Mouse (Mus musculus): ENCODE results near the gene Sos1. TPM values are rescaled to one million over a fixed set of nuclear protein-coding genes. Genes with fewer than 3 reads are reported as not detected.

Gene Sos1
- polyA plus RNA-seq, 1 experiment from 2014 or later = 6.5 TPM

- Histone ChIP-seq H3K9ac (replicated peaks) (no peak overlapping the region), H3K9me3 (no peaks in the 10 kb centered on the region), H3K27me3 (no peaks in the 10 kb centered on the region), H3K27ac (no peak overlapping the region), H3K36me3 (no peaks in the 10 kb centered on the region), H3K4me1 (replicated peaks) (no peaks in the 10 kb centered on the region), H3K4me2 (no peak overlapping the region), H3K4me3 (replicated peaks) (no peak overlapping the region)
- 66% methylated on average over 4 of the region's 4 CpGs for WGBS
- no peak for ATAC-seq (ENCODE audit: insufficient number of reproducible peaks, insufficient read depth, low FRiP score, low TSS enrichment, low read depth)
Observed at GRCm38 (mm10) chr17:80509494-80510458, 29.5 kb upstream of the Sos1 start.

GRCm38 (mm10) chr17:80505766-80506165 is 25.5 kb upstream of the Sos1 start:
- 81% methylated on average over 6 of the region's 6 CpGs for WGBS
- no peak for ATAC-seq (ENCODE audit: insufficient number of reproducible peaks, insufficient read depth, low FRiP score, low TSS enrichment, low read depth)
- Histone ChIP-seq H3K9ac (replicated peaks) (no peak overlapping the region), H3K4me2 (no peak overlapping the region), H3K36me3 (no peaks in the 10 kb centered on the region), H3K4me1 (replicated peaks) (no peaks in the 10 kb centered on the region), H3K9me3 (no peaks in the 10 kb centered on the region), H3K27me3 (no peaks in the 10 kb centered on the region), H3K4me3 (replicated peaks) (no peak overlapping the region), H3K27ac (no peak overlapping the region)

GRCm38 (mm10) chr17:80505342-80505741 is 25.1 kb upstream of the Sos1 start:
- no peaks in the 10 kb centered on the region for H3K27me3 ChIP-seq
- WGBS = 84% methylated on average over 4 of the region's 4 CpGs

GRCm38 (mm10) chr17:80501805-80502172 is 21.5 kb upstream of the Sos1 start:
- no peak for ATAC-seq (ENCODE audit: insufficient number of reproducible peaks, insufficient read depth, low FRiP score, low TSS enrichment, low read depth)
- no peak overlapping the region for H3K4me3 ChIP-seq (replicated peaks)
- no peak overlapping the region for H3K9ac ChIP-seq (replicated peaks)
- H3K4me1 ChIP-seq (replicated peaks) = no peaks in the 10 kb centered on the region
- H3K36me3 ChIP-seq = no peaks in the 10 kb centered on the region
- H3K27ac ChIP-seq = no peak overlapping the region
- H3K4me2 ChIP-seq = no peak overlapping the region
- 77% methylated on average over 2 of the region's 2 CpGs for WGBS
- H3K9me3 ChIP-seq = no peaks in the 10 kb centered on the region
- H3K27me3 ChIP-seq = no peaks in the 10 kb centered on the region

More at GRCm38 (mm10) chr17:80505342-80505741, 25.1 kb upstream of the Sos1 start:
- Histone ChIP-seq H3K9ac (replicated peaks) (no peak overlapping the region), H3K27ac (no peak overlapping the region), H3K4me2 (no peak overlapping the region), H3K4me3 (replicated peaks) (no peak overlapping the region), H3K4me1 (replicated peaks) (no peaks in the 10 kb centered on the region), H3K9me3 (no peaks in the 10 kb centered on the region), H3K36me3 (no peaks in the 10 kb centered on the region)
- no peak for ATAC-seq (ENCODE audit: insufficient number of reproducible peaks, insufficient read depth, low FRiP score, low TSS enrichment, low read depth)

- Histone ChIP-seq H3K4me2 (no peak overlapping the region), H3K4me3 (replicated peaks) (no peak overlapping the region), H3K4me1 (replicated peaks) (no peaks in the 10 kb centered on the region), H3K27ac (no peak overlapping the region), H3K36me3 (no peaks in the 10 kb centered on the region), H3K9ac (replicated peaks) (no peak overlapping the region), H3K9me3 (no peaks in the 10 kb centered on the region), H3K27me3 (no peaks in the 10 kb centered on the region)
- ATAC-seq (ENCODE audit: insufficient number of reproducible peaks, insufficient read depth, low FRiP score, low TSS enrichment, low read depth) = no peak
- WGBS = 72% methylated on average over 5 of the region's 5 CpGs
Observed at GRCm38 (mm10) chr17:80501037-80501804, 21.0 kb upstream of the Sos1 start.

- Histone ChIP-seq H3K27ac (no peak overlapping the region), H3K4me1 (replicated peaks) (no peaks in the 10 kb centered on the region), H3K9ac (replicated peaks) (no peak overlapping the region), H3K9me3 (no peaks in the 10 kb centered on the region), H3K4me2 (no peak overlapping the region), H3K27me3 (no peaks in the 10 kb centered on the region), H3K36me3 (no peaks in the 10 kb centered on the region), H3K4me3 (replicated peaks) (no peak overlapping the region)
- WGBS = 83% methylated on average over 4 of the region's 4 CpGs
- no peak for ATAC-seq (ENCODE audit: insufficient number of reproducible peaks, insufficient read depth, low FRiP score, low TSS enrichment, low read depth)
Observed at GRCm38 (mm10) chr17:80500025-80500424, 19.8 kb upstream of the Sos1 start.

GRCm38 (mm10) chr17:80498600-80499268 is 18.5 kb upstream of the Sos1 start:
- Histone ChIP-seq H3K4me2 (no peak overlapping the region), H3K4me3 (replicated peaks) (no peak overlapping the region), H3K4me1 (replicated peaks) (no peaks in the 10 kb centered on the region), H3K9me3 (no peaks in the 10 kb centered on the region), H3K27ac (no peak overlapping the region), H3K36me3 (no peaks in the 10 kb centered on the region), H3K27me3 (no peaks in the 10 kb centered on the region), H3K9ac (replicated peaks) (no peak overlapping the region)
- WGBS = 57% methylated on average over 11 of the region's 11 CpGs
- ATAC-seq (ENCODE audit: insufficient number of reproducible peaks, insufficient read depth, low FRiP score, low TSS enrichment, low read depth) = no peak

GRCm38 (mm10) chr17:80497183-80497601 is 16.9 kb upstream of the Sos1 start:
- H3K4me2 ChIP-seq = no peak overlapping the region

GRCm38 (mm10) chr17:80496607-80497170 is 16.4 kb upstream of the Sos1 start:
- H3K27ac ChIP-seq = no peak overlapping the region
- 88% methylated on average over 8 of the region's 8 CpGs for WGBS

More at GRCm38 (mm10) chr17:80497183-80497601, 16.9 kb upstream of the Sos1 start:
- ATAC-seq (ENCODE audit: insufficient number of reproducible peaks, insufficient read depth, low FRiP score, low TSS enrichment, low read depth) = no peak
- H3K9me3 ChIP-seq = no peaks in the 10 kb centered on the region
- no peaks in the 10 kb centered on the region for H3K36me3 ChIP-seq
- WGBS = 80% methylated on average over 9 of the region's 9 CpGs
- no peaks in the 10 kb centered on the region for H3K4me1 ChIP-seq (replicated peaks)
- H3K27me3 ChIP-seq = no peaks in the 10 kb centered on the region
- H3K4me3 ChIP-seq (replicated peaks) = no peak overlapping the region
- H3K27ac ChIP-seq = no peak overlapping the region
- no peak overlapping the region for H3K9ac ChIP-seq (replicated peaks)

GRCm38 (mm10) chr17:80496185-80496584 is 15.9 kb upstream of the Sos1 start:
- Histone ChIP-seq H3K4me2 (no peak overlapping the region), H3K9ac (replicated peaks) (no peak overlapping the region), H3K27me3 (no peaks in the 10 kb centered on the region), H3K36me3 (no peaks in the 10 kb centered on the region), H3K27ac (no peak overlapping the region), H3K4me1 (replicated peaks) (no peaks in the 10 kb centered on the region), H3K9me3 (no peaks in the 10 kb centered on the region), H3K4me3 (replicated peaks) (no peak overlapping the region)
- 69% methylated on average over 6 of the region's 6 CpGs for WGBS
- no peak for ATAC-seq (ENCODE audit: insufficient number of reproducible peaks, insufficient read depth, low FRiP score, low TSS enrichment, low read depth)

More at GRCm38 (mm10) chr17:80496607-80497170, 16.4 kb upstream of the Sos1 start:
- no peaks in the 10 kb centered on the region for H3K36me3 ChIP-seq
- no peaks in the 10 kb centered on the region for H3K9me3 ChIP-seq
- no peak overlapping the region for H3K4me2 ChIP-seq
- ATAC-seq (ENCODE audit: insufficient number of reproducible peaks, insufficient read depth, low FRiP score, low TSS enrichment, low read depth) = no peak
- H3K9ac ChIP-seq (replicated peaks) = no peak overlapping the region
- H3K4me3 ChIP-seq (replicated peaks) = no peak overlapping the region
- H3K27me3 ChIP-seq = no peaks in the 10 kb centered on the region
- no peaks in the 10 kb centered on the region for H3K4me1 ChIP-seq (replicated peaks)

GRCm38 (mm10) chr17:80493891-80494290 is 13.6 kb upstream of the Sos1 start:
- H3K4me3 ChIP-seq (replicated peaks) = no peak overlapping the region
- H3K4me1 ChIP-seq (replicated peaks) = no peaks in the 10 kb centered on the region
- no peak overlapping the region for H3K27ac ChIP-seq
- no peaks in the 10 kb centered on the region for H3K36me3 ChIP-seq
- no peak for ATAC-seq (ENCODE audit: insufficient number of reproducible peaks, insufficient read depth, low FRiP score, low TSS enrichment, low read depth)
- 69% methylated on average over 1 of the region's 1 CpGs for WGBS
- H3K4me2 ChIP-seq = no peak overlapping the region
- no peak overlapping the region for H3K9ac ChIP-seq (replicated peaks)
- no peaks in the 10 kb centered on the region for H3K27me3 ChIP-seq
- no peaks in the 10 kb centered on the region for H3K9me3 ChIP-seq
